Mouse (Mus musculus): ENCODE measurements at regions not wholly inside any gene's neighbourhood (a gene's known extent, or its start where the extent isn't known, plus 50 kb on each side); places are given as distances from the start of the nearest gene placed in this dataset.

- no peak for TF ChIP-seq CTCF (IDR thresholded peaks at IDR 0.05; ENCODE audit: control insufficient read depth, insufficient read depth, insufficient replicate concordance, low read depth, low read length)
- TF ChIP-seq POLR2A (IDR thresholded peaks at IDR 0.05; ENCODE audit: control insufficient read depth, low read depth, low read length) = no peak
Observed at GRCm38 (mm10) chr13:69266071-69266470, 266.7 kb upstream of the Adcy2 start.
